Mouse (Mus musculus): ENCODE results near the gene Tbrg1. TPM values are rescaled to one million over a fixed set of nuclear protein-coding genes. Genes with fewer than 3 reads are reported as not detected.

The Tbrg1 gene
- total and polyA plus RNA-seq, 3 experiments: 127 to 159 TPM; not detected in 1

GRCm38 (mm10) chr9:37656931-37657481 lies at the start of gene Tbrg1 (continued):
- peak; percentile 88 for TF ChIP-seq NRF1 (IDR thresholded peaks at IDR 0.05; ENCODE audit: insufficient read depth, low read depth, low read length, poor library complexity, severe bottlenecking)
- 0 out of 2 replicates have a peak, but pooled peaks have one; percentile 30 for TF ChIP-seq USF1 (IDR thresholded peaks at IDR 0.05; ENCODE audit: low read depth, low read length)
- TF ChIP-seq HCFC1 (IDR thresholded peaks at IDR 0.05; ENCODE audit: low read depth, low read length): peak; percentile 80

GRCm38 (mm10) chr9:37689970-37690686 lies 33.0 kb upstream of the Tbrg1 start:
- Histone ChIP-seq H3K36me3 (ENCODE audit: control insufficient read depth in 1 of 2, insufficient read depth in 2 of 2, low read length in 2 of 2) (no peaks in the 10 kb centered on the region), H3K4me1 (ENCODE audit: control insufficient read depth in 1 of 2, insufficient read depth in 2 of 2, low read length in 2 of 2) (no peaks in the 10 kb centered on the region; a peak in 1 of 4 replicates), H3K9ac (ENCODE audit: control insufficient read depth, low read depth, low read length, poor library complexity, severe bottlenecking) (no peak overlapping the region), H3K79me2 (ENCODE audit: control insufficient read depth, insufficient read depth, low read length, poor library complexity) (no peaks in the 10 kb centered on the region), H3K27ac (ENCODE audit: control insufficient read depth, low read depth, low read length) (no peak overlapping the region), H3K27me3 (ENCODE audit: control insufficient read depth in 1 of 2, insufficient read depth in 2 of 2, low read length in 2 of 2) (no peaks in the 10 kb centered on the region; a peak in 1 of 4 replicates), H3K4me3 (ENCODE audit: control insufficient read depth in 1 of 2, insufficient read depth in 1 of 2, low read depth in 2 of 2, low read length in 2 of 2) (no peak overlapping the region), H3K9me3 (replicated peaks; ENCODE audit: insufficient read depth, low read length) (no peaks in the 10 kb centered on the region)
- TF ChIP-seq SMC3 (IDR thresholded peaks at IDR 0.05; ENCODE audit: low read depth, low read length) (peak; percentile 84), ZC3H11A (IDR thresholded peaks at IDR 0.05; ENCODE audit: low read depth, low read length) (peak; percentile 64), CTCF (IDR thresholded peaks at IDR 0.05 in 2 of 3, conservative IDR thresholded peaks at IDR 0.05 in 1 of 3; ENCODE audit: control insufficient read depth in 1 of 3, insufficient read depth in 1 of 3, low read depth in 2 of 3, low read length in 3 of 3, poor library complexity in 1 of 3, severe bottlenecking in 1 of 3) (peak; percentile 50 to 77 (median 56)), RAD21 (IDR thresholded peaks at IDR 0.05; ENCODE audit: low read depth, low read length) (peak; percentile 79), MEF2A (IDR thresholded peaks at IDR 0.05; ENCODE audit: extremely low read depth, insufficient replicate concordance, low read depth, low read length, poor library complexity, severe bottlenecking) (no peak), ZNF384 (IDR thresholded peaks at IDR 0.05; ENCODE audit: low read depth, low read length) (no peak)
- DNase-seq (ENCODE audit: low read depth, low spot score): peak; percentile 43

- no peaks in the 10 kb centered on the region for H3K79me2 ChIP-seq (ENCODE audit: control insufficient read depth, insufficient read depth, low read length, poor library complexity)
- no peak overlapping the region for H3K27ac ChIP-seq (ENCODE audit: control insufficient read depth, low read depth, low read length)
- H3K9ac ChIP-seq (ENCODE audit: control insufficient read depth, low read depth, low read length, poor library complexity, severe bottlenecking): no peak overlapping the region
- H3K36me3 ChIP-seq (ENCODE audit: control insufficient read depth in 1 of 2, insufficient read depth in 2 of 2, low read length in 2 of 2): no peaks in the 10 kb centered on the region
- H3K9me3 ChIP-seq (replicated peaks; ENCODE audit: insufficient read depth, low read length): no peaks in the 10 kb centered on the region
- no peak overlapping the region for H3K4me3 ChIP-seq (ENCODE audit: control insufficient read depth in 1 of 2, insufficient read depth in 1 of 2, low read depth in 2 of 2, low read length in 2 of 2)
- no peaks in the 10 kb centered on the region for H3K27me3 ChIP-seq (ENCODE audit: control insufficient read depth in 1 of 2, insufficient read depth in 2 of 2, low read length in 2 of 2)
- DNase-seq (ENCODE audit: low read depth, low spot score): peak; percentile 40
- no peaks in the 10 kb centered on the region; a peak in 1 of 4 replicates for H3K4me1 ChIP-seq (ENCODE audit: control insufficient read depth in 1 of 2, insufficient read depth in 2 of 2, low read length in 2 of 2)
- TF ChIP-seq SIN3A (IDR thresholded peaks at IDR 0.05; ENCODE audit: low read length) (no peak), GATA1 (IDR thresholded peaks at IDR 0.05; ENCODE audit: low read depth, low read length) (peak; percentile 63), ZMIZ1 (IDR thresholded peaks at IDR 0.05; ENCODE audit: low read depth, low read length) (no peak), MXI1 (IDR thresholded peaks at IDR 0.05; ENCODE audit: low read depth, low read length) (no peak), ZKSCAN1 (IDR thresholded peaks at IDR 0.05; ENCODE audit: low read depth, low read length) (no peak), MYC (IDR thresholded peaks at IDR 0.05; ENCODE audit: low read depth, low read length) (no peak), NRF1 (IDR thresholded peaks at IDR 0.05; ENCODE audit: insufficient read depth, low read depth, low read length, poor library complexity, severe bottlenecking) (no peak), ZC3H11A (IDR thresholded peaks at IDR 0.05; ENCODE audit: low read depth, low read length) (0 out of 2 replicates have a peak, but pooled peaks have one; percentile 5), TCF12 (IDR thresholded peaks at IDR 0.05; ENCODE audit: low read depth, low read length) (no peak), KAT2A (conservative IDR thresholded peaks at IDR 0.05; ENCODE audit: low read depth, low read length) (no peak), CTCF (IDR thresholded peaks at IDR 0.05 in 2 of 3, conservative IDR thresholded peaks at IDR 0.05 in 1 of 3; ENCODE audit: control insufficient read depth in 1 of 3, insufficient read depth in 1 of 3, low read depth in 2 of 3, low read length in 3 of 3, poor library complexity in 1 of 3, severe bottlenecking in 1 of 3) (peak in 1 of 3 experiments; percentile 40; a peak in 2 of 6 replicates), USF2 (IDR thresholded peaks at IDR 0.05; ENCODE audit: borderline replicate concordance in 1 of 2, insufficient read depth in 1 of 2, low read depth in 1 of 2, low read length in 2 of 2) (no peak), POLR2AphosphoS5 (IDR thresholded peaks at IDR 0.05; ENCODE audit: borderline replicate concordance, low read depth, low read length) (no peak), E2F4 (IDR thresholded peaks at IDR 0.05; ENCODE audit: borderline replicate concordance, low read depth, low read length) (no peak), POLR2A (IDR thresholded peaks at IDR 0.05; ENCODE audit: control insufficient read depth in 1 of 2, insufficient read depth in 1 of 2, low read depth in 1 of 2, low read length in 2 of 2, poor library complexity in 1 of 2) (no peak), MEF2A (IDR thresholded peaks at IDR 0.05; ENCODE audit: extremely low read depth, insufficient replicate concordance, low read depth, low read length, poor library complexity, severe bottlenecking) (no peak), EP300 (IDR thresholded peaks at IDR 0.05; ENCODE audit: low read depth in 1 of 2, low read length in 2 of 2) (no peak), ZNF384 (IDR thresholded peaks at IDR 0.05; ENCODE audit: low read depth, low read length) (no peak), CHD2 (IDR thresholded peaks at IDR 0.05; ENCODE audit: low read length) (no peak), MAFK (IDR thresholded peaks at IDR 0.05; ENCODE audit: borderline replicate concordance, low read depth, low read length) (no peak), BHLHE40 (IDR thresholded peaks at IDR 0.05; ENCODE audit: borderline replicate concordance, low read depth, low read length) (no peak), RAD21 (IDR thresholded peaks at IDR 0.05; ENCODE audit: low read depth, low read length) (peak; percentile 0; the same call in 1 of the 2 replicates)
These were observed 30.8 kb upstream of the Tbrg1 start for GRCm38 (mm10) chr9:37687941-37688303.
